Mouse (Mus musculus): ENCODE results near the gene Lman2l.

Lman2l gene

GRCm38 (mm10) chr1:36444471-36445464 lies at the start of gene Lman2l:
Gene Lman2l, minus strand, starts transcription at chr1:36445271.
- peak; percentile 97 for DNase-seq (ENCODE audit: low spot score)

GRCm38 (mm10) chr1:36493299-36493698 lies 48.2 kb upstream of the Lman2l start:
- no peak for DNase-seq (ENCODE audit: low spot score)

- DNase-seq (ENCODE audit: low spot score) = no peak
These were observed 47.5 kb upstream of the Lman2l start for GRCm38 (mm10) chr1:36492416-36493139.

GRCm38 (mm10) chr1:36489661-36490060 lies 44.6 kb upstream of the Lman2l start:
- no peak for DNase-seq (ENCODE audit: low spot score)

- no peak for DNase-seq (ENCODE audit: low spot score)
These were observed 42.0 kb upstream of the Lman2l start for GRCm38 (mm10) chr1:36487111-36487510.

GRCm38 (mm10) chr1:36485080-36485479 lies 40.0 kb upstream of the Lman2l start:
- DNase-seq (ENCODE audit: low spot score) = no peak

- no peak for DNase-seq (ENCODE audit: low spot score)
These were observed 38.8 kb upstream of the Lman2l start for GRCm38 (mm10) chr1:36483825-36484224.

GRCm38 (mm10) chr1:36479903-36480899 lies 35.1 kb upstream of the Lman2l start:
- no peak for DNase-seq (ENCODE audit: low spot score)

- no peak for DNase-seq (ENCODE audit: low spot score)
These were observed 33.3 kb upstream of the Lman2l start for GRCm38 (mm10) chr1:36478343-36478795.

- DNase-seq (ENCODE audit: low spot score) = no peak
These were observed 31.4 kb upstream of the Lman2l start for GRCm38 (mm10) chr1:36476426-36476825.

- DNase-seq (ENCODE audit: low spot score) = no peak
These were observed 30.5 kb upstream of the Lman2l start for GRCm38 (mm10) chr1:36475480-36476110.

- DNase-seq (ENCODE audit: low spot score) = no peak
These were observed 29.6 kb upstream of the Lman2l start for GRCm38 (mm10) chr1:36474646-36475045.

- no peak for DNase-seq (ENCODE audit: low spot score)
These were observed 28.2 kb upstream of the Lman2l start for GRCm38 (mm10) chr1:36473211-36473780.

GRCm38 (mm10) chr1:36472106-36472440 lies 27.0 kb upstream of the Lman2l start:
- no peak for DNase-seq (ENCODE audit: low spot score)

- DNase-seq (ENCODE audit: low spot score) = peak; percentile 70
These were observed 26.4 kb upstream of the Lman2l start, which contains the start of gene Cnnm4 for GRCm38 (mm10) chr1:36471181-36472105. Gene Cnnm4, plus strand, starts transcription at chr1:36471620.

GRCm38 (mm10) chr1:36469811-36470444 lies 24.9 kb upstream of the Lman2l start:
- no peak for DNase-seq (ENCODE audit: low spot score)

- DNase-seq (ENCODE audit: low spot score) = no peak
These were observed 22.4 kb upstream of the Lman2l start for GRCm38 (mm10) chr1:36467446-36467845.

- no peak for DNase-seq (ENCODE audit: low spot score)
These were observed 20.6 kb upstream of the Lman2l start for GRCm38 (mm10) chr1:36465641-36466160.

- DNase-seq (ENCODE audit: low spot score) = no peak
These were observed 16.8 kb upstream of the Lman2l start for GRCm38 (mm10) chr1:36461829-36462228.
